Comparison of ENCODE assay signal across 8 mouse cellular contexts in the genomic region with DNA sequence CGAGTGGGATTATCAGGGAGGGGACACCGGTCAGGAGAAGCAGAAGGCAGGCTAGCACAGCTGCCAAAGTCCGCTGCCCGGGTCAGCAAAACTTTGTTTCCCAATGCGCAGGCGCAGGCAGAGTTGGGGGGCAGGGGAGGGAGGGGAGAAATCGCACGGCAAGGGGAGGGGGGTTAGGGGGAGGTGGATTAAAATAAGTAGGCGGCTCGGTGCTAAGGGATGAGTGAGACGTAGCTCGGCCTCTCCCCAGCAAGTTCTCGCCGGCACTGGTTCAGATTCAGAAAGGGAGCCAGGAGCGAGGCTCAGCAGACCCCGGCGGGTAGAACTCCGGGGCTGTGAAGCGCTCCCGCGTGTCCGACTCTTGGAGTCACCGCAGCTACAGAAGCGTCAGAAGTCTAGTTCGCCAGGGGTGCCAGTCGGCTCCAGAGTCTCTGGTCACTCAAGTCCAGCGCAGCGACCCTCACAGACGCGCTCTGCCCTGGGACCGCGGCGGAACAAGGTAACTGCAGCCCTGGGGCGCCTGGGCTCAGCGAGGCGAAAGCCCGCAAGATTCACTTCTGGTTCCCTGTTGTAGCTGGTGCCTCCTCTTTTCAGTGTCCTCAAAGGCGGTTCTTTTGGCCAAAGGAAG. TPM values are rescaled to one million over a fixed set of nuclear protein-coding genes. Genes with fewer than 3 reads are reported as not detected.
DNase-seq lines count a peak whose midpoint lies in the region; ATAC-seq and TF ChIP-seq lines count a peak whose summit lies in the region.

No protein-coding gene starts in this region.

- H3K27me3 ChIP-seq in embryonic facial prominence, embryonic 12.5 days = peaks cover 58% of the 10 kb centered on the region
- peaks cover 84% of the 10 kb centered on the region for H3K27me3 ChIP-seq in heart, embryonic 13.5 days (replicated peaks)
- peaks cover 90% of the 10 kb centered on the region for H3K27me3 ChIP-seq in kidney, embryonic 15.5 days

- DNase-seq in ES-E14 (ENCODE audit: low read depth, low spot score) = no peak
- DNase-seq in lung, postnatal 14 days = peak; percentile 49
- DNase-seq in testis, postnatal 14 days (ENCODE audit: low spot score) = peak; percentile 46
- DNase-seq in thymus, postnatal 36 days = no peak
- no peak for DNase-seq in left cerebral cortex, adult 11 months (ENCODE audit: low spot score)

- H3K4me2 ChIP-seq in embryonic facial prominence, embryonic 12.5 days (replicated peaks) = peak overlapping the region; percentile 67
- peak overlapping the region; percentile 86 for H3K4me2 ChIP-seq in heart, embryonic 13.5 days
- peak overlapping the region; percentile 74 for H3K4me2 ChIP-seq in kidney, embryonic 15.5 days

- H3K36me3 ChIP-seq in ES-E14 (ENCODE audit: control insufficient read depth, insufficient read depth, low read length, poor library complexity, severe bottlenecking) = no peaks in the 10 kb centered on the region
- no peaks in the 10 kb centered on the region for H3K36me3 ChIP-seq in embryonic facial prominence, embryonic 12.5 days
- no peaks in the 10 kb centered on the region for H3K36me3 ChIP-seq in heart, embryonic 13.5 days
- no peaks in the 10 kb centered on the region for H3K36me3 ChIP-seq in kidney, embryonic 15.5 days

- H3K4me1 ChIP-seq in ES-E14 (ENCODE audit: control insufficient read depth in 2 of 2, insufficient read depth in 2 of 2, low read length in 2 of 2, poor library complexity in 1 of 2) = peaks cover 0 to 4% of the 10 kb centered on the region in 2 experiments; a peak in 1 of 4 replicates
- peaks cover 17% of the 10 kb centered on the region for H3K4me1 ChIP-seq in embryonic facial prominence, embryonic 12.5 days
- H3K4me1 ChIP-seq in heart, embryonic 13.5 days = peaks cover 19% of the 10 kb centered on the region
- H3K4me1 ChIP-seq in kidney, embryonic 15.5 days = peaks cover 42% of the 10 kb centered on the region

- peak overlapping the region; percentile 23 to 32; a peak in 3 of 4 replicates for H3K4me3 ChIP-seq in ES-E14 (ENCODE audit: insufficient read depth in 1 of 2, low read depth in 1 of 2, low read length in 2 of 2, poor library complexity in 1 of 2, severe bottlenecking in 1 of 2)
- H3K4me3 ChIP-seq in embryonic facial prominence, embryonic 12.5 days = peak overlapping the region; percentile 58
- H3K4me3 ChIP-seq in heart, embryonic 13.5 days = peak overlapping the region; percentile 64
- H3K4me3 ChIP-seq in kidney, embryonic 15.5 days (replicated peaks) = peak overlapping the region; percentile 55

- WGBS in embryonic facial prominence, embryonic 12.5 days = under 1% methylated on average over 38 of the region's 38 CpGs
- WGBS in heart, embryonic 13.5 days = under 1% methylated on average over 38 of the region's 38 CpGs
- under 1% methylated on average over 38 of the region's 38 CpGs for WGBS in kidney, embryonic 15.5 days

- in situ Hi-C loops in ES-E14 (cut with MboI; ENCODE audit: low sequenced_read_pairs in 2 of 2, unreplicated experiment in 2 of 2) = loop anchor here (10.0 to 25.0 kb wide), 2 partner anchors 512 to 520 kb away; no protein-coding TSS in a partner anchor

- H3K9me3 ChIP-seq in ES-E14 (ENCODE audit: control insufficient read depth, insufficient read depth, low read depth, low read length) = no peaks in the 10 kb centered on the region
- H3K9me3 ChIP-seq in embryonic facial prominence, embryonic 12.5 days = no peaks in the 10 kb centered on the region
- no peaks in the 10 kb centered on the region for H3K9me3 ChIP-seq in heart, embryonic 13.5 days
- no peaks in the 10 kb centered on the region for H3K9me3 ChIP-seq in kidney, embryonic 15.5 days (replicated peaks)

- ATAC-seq in embryonic facial prominence, embryonic 12.5 days (ENCODE audit: insufficient number of reproducible peaks, insufficient read depth, low FRiP score, low TSS enrichment) = peak; percentile 60
- ATAC-seq in heart, embryonic 13.5 days (ENCODE audit: extremely low read depth, insufficient number of reproducible peaks, low FRiP score, low TSS enrichment) = no peak
- ATAC-seq in kidney, embryonic 15.5 days (replicated peaks; ENCODE audit: low FRiP score) = peak; percentile 69

- no peak overlapping the region for H3K9ac ChIP-seq in ES-E14 (ENCODE audit: insufficient read depth, low read depth, low read length, poor library complexity, severe bottlenecking)
- H3K9ac ChIP-seq in embryonic facial prominence, embryonic 12.5 days = peak overlapping the region; percentile 79
- H3K9ac ChIP-seq in heart, embryonic 13.5 days = peak overlapping the region; percentile 80
- peak overlapping the region; percentile 49 for H3K9ac ChIP-seq in kidney, embryonic 15.5 days

- no peak overlapping the region for H3K27ac ChIP-seq in ES-E14 (ENCODE audit: insufficient read depth, low read depth, low read length, poor library complexity, severe bottlenecking)
- H3K27ac ChIP-seq in embryonic facial prominence, embryonic 12.5 days = peak overlapping the region; percentile 89
- H3K27ac ChIP-seq in heart, embryonic 13.5 days (replicated peaks) = peak overlapping the region; percentile 69
- H3K27ac ChIP-seq in kidney, embryonic 15.5 days = peak overlapping the region; percentile 69

TF ChIP-seq in ES-E14, 5 proteins besides CTCF, POLR2A, EP300 and RAD21:
- TF ChIP-seq ZC3H11A (IDR thresholded peaks at IDR 0.05; ENCODE audit: borderline replicate concordance, low read depth, low read length) (no peak), HCFC1 (IDR thresholded peaks at IDR 0.05; ENCODE audit: borderline replicate concordance, insufficient read depth, low read length) (peak; percentile 17; the same call in 1 of the 2 replicates), MAFK (IDR thresholded peaks at IDR 0.05; ENCODE audit: insufficient read depth, low read depth, low read length) (no peak), CHD2 (IDR thresholded peaks at IDR 0.05; ENCODE audit: low read depth, low read length) (no peak)

RNA-seq across cellular contexts. Expression of a gene that starts 4.4 kb away (rescaled TPM):
- total RNA-seq in ES-E14 (2012; rRNA removed) = 0.09 TPM in 1 of 2 replicates, not detected in the other
- 87.4 and 88.0 TPM in 2 replicates for polyA plus RNA-seq in embryonic facial prominence, embryonic 12.5 days (2016; fragmentation: Nextera tagmentation; extraction: Ambion mirVana)
- polyA plus RNA-seq in heart, embryonic 13.5 days (2015; fragmentation: Nextera tagmentation; extraction: Ambion mirVana) = 13.7 and 20.2 TPM in 2 replicates
- polyA plus RNA-seq in kidney, embryonic 15.5 days (2015; fragmentation: Nextera tagmentation; extraction: Ambion mirVana) = 30.4 and 35.7 TPM in 2 replicates

Comparison
In these comparisons a context has a peak if more than half of its experiments do, and no peak if none do; other contexts are left out.
1. DNase-seq: peak in lung, postnatal 14 days (single experiment) and testis, postnatal 14 days (single experiment); none in ES-E14 (single experiment), thymus, postnatal 36 days (0 of 2) and left cerebral cortex, adult 11 months (single experiment).
2. Peak in every context shown above with its lines, with median percentiles within 50 percentile points of each other: H3K4me3 ChIP-seq and H3K4me2 ChIP-seq.